ENCODE assay signal across 8 mouse cellular contexts in the genomic region with DNA sequence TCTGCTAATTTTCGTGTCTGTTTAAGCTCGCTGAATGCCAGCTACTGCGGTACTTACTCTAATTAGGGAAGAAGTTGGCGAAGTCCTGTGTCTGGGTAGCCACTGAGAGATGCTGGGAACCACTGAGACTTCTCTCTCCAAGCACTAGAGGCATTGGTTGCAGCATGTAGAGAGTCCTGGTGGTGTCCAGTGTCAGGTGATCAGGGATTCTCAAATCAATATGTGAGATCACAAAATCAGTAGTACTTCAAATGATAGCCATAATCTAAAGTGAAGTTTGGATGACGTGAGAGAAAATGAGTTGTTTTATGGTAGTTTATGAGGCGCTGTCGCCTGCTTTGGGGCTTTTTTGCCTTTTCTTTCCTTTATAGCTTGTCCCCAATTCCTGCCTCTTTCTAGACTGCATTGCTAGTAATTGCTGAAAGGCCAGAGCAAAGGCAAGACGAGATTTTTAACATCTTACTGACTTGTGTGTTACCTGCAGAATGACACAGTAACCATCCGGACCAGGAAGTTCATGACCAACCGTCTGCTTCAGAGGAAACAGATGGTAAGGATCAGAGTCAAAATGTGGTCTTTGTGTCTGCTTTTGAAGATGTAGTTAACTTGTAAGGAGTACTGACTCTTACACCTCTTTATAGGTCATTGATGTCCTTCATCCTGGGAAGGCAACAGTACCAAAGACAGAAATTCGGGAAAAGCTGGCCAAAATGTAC. TPM values are rescaled to one million over a fixed set of nuclear protein-coding genes. Genes with fewer than 3 reads are reported as not detected.
DNase-seq lines count a peak whose midpoint lies in the region; ATAC-seq lines count a peak whose summit lies in the region.
"Had no signal": no experiment of that assay in that cellular context is flagged by ENCODE, and none has a peak within 500 bp of the region (broad histone marks: within the 10 kb centered on the region; RNA-seq: fewer than 3 reads in every experiment).

No protein-coding gene starts in this region.

- H3K4me2 ChIP-seq in neural tube, embryonic 11.5 days (ENCODE audit: low read depth): peak overlapping the region; percentile 72
- H3K4me2 ChIP-seq in embryonic facial prominence, embryonic 14.5 days (ENCODE audit: low read depth, low read length): peak overlapping the region; percentile 74
- peak overlapping the region; percentile 89 for H3K4me2 ChIP-seq in limb, embryonic 11.5 days (ENCODE audit: low read depth, severe bottlenecking)
- H3K4me2 ChIP-seq in stomach, embryonic 15.5 days: peak overlapping the region; percentile 73

- WGBS in neural tube, embryonic 11.5 days: 4% methylated on average over 11 of the region's 11 CpGs
- WGBS in embryonic facial prominence, embryonic 14.5 days: 5% methylated on average over 11 of the region's 11 CpGs
- WGBS in limb, embryonic 11.5 days: 4% methylated on average over 11 of the region's 11 CpGs
- 2% methylated on average over 11 of the region's 11 CpGs for WGBS in stomach, embryonic 15.5 days

- H3K27ac ChIP-seq in neural tube, embryonic 11.5 days (ENCODE audit: low read depth, low read length): peak overlapping the region; percentile 90; the same call in 1 of the 2 replicates
- peak overlapping the region; percentile 88 for H3K27ac ChIP-seq in embryonic facial prominence, embryonic 14.5 days (replicated peaks; ENCODE audit: low read depth, low read length)
- peak overlapping the region; percentile 86 for H3K27ac ChIP-seq in limb, embryonic 11.5 days (replicated peaks; ENCODE audit: low read depth, low read length)
- peak overlapping the region; percentile 85 for H3K27ac ChIP-seq in stomach, embryonic 15.5 days

- H3K4me3 ChIP-seq in neural tube, embryonic 11.5 days (ENCODE audit: low read depth, low read length): peak overlapping the region; percentile 98
- peak overlapping the region; percentile 96 for H3K4me3 ChIP-seq in embryonic facial prominence, embryonic 14.5 days (ENCODE audit: low read depth, low read length)
- peak overlapping the region; percentile 98 for H3K4me3 ChIP-seq in limb, embryonic 11.5 days (ENCODE audit: low read depth, low read length)
- peak overlapping the region; percentile 90 for H3K4me3 ChIP-seq in stomach, embryonic 15.5 days (replicated peaks)

- no peak for DNase-seq in neural tube, embryonic 11.5 days (ENCODE audit: low spot score)
- DNase-seq in neural tube, embryonic 10.5 days (ENCODE audit: extremely low spot score, low spot score): no peak
- DNase-seq in embryonic facial prominence, embryonic 14.5 days (ENCODE audit: low spot score): peak; percentile 53
- no peak for DNase-seq in limb, embryonic 11.5 days (ENCODE audit: low spot score)
- DNase-seq in cerebellum, adult 8-10 months: no peak
- DNase-seq: layer of hippocampus, adult 9-11 months had no signal

- H3K9me3 ChIP-seq in neural tube, embryonic 11.5 days (ENCODE audit: control insufficient read depth, low read length): no peaks in the 10 kb centered on the region
- H3K9me3 ChIP-seq in embryonic facial prominence, embryonic 14.5 days (ENCODE audit: control insufficient read depth, low read length): no peaks in the 10 kb centered on the region
- no peaks in the 10 kb centered on the region for H3K9me3 ChIP-seq in limb, embryonic 11.5 days (ENCODE audit: control insufficient read depth, low read length)
- H3K9me3 ChIP-seq in stomach, embryonic 15.5 days: no peaks in the 10 kb centered on the region

- no peak for ATAC-seq in neural tube, embryonic 11.5 days (ENCODE audit: insufficient read depth, low FRiP score, low TSS enrichment)
- no peak for ATAC-seq in embryonic facial prominence, embryonic 14.5 days (ENCODE audit: low read depth)
- ATAC-seq in limb, embryonic 11.5 days (ENCODE audit: insufficient number of reproducible peaks, low FRiP score, low TSS enrichment, low read depth): no peak
- no peak for ATAC-seq in stomach, embryonic 15.5 days (ENCODE audit: insufficient read depth, low FRiP score, low read depth)
- ATAC-seq in cerebellum, adult (ENCODE audit: insufficient number of reproducible peaks, low FRiP score, low TSS enrichment): no peak

- H3K36me3 ChIP-seq in neural tube, embryonic 11.5 days (ENCODE audit: control insufficient read depth, insufficient read depth, low read length): peaks cover 18% of the 10 kb centered on the region
- peaks cover 46% of the 10 kb centered on the region for H3K36me3 ChIP-seq in embryonic facial prominence, embryonic 14.5 days (ENCODE audit: control insufficient read depth, insufficient read depth, low read length)
- peaks cover 16% of the 10 kb centered on the region; the same call in 1 of the 2 replicates for H3K36me3 ChIP-seq in limb, embryonic 11.5 days (ENCODE audit: control insufficient read depth, insufficient read depth, low read length)
- peaks cover 30% of the 10 kb centered on the region for H3K36me3 ChIP-seq in stomach, embryonic 15.5 days

- no peaks in the 10 kb centered on the region for H3K27me3 ChIP-seq in neural tube, embryonic 11.5 days (ENCODE audit: control insufficient read depth, insufficient read depth, low read length)
- no peaks in the 10 kb centered on the region for H3K27me3 ChIP-seq in embryonic facial prominence, embryonic 14.5 days (replicated peaks; ENCODE audit: control insufficient read depth, insufficient read depth, low read length)
- H3K27me3 ChIP-seq in limb, embryonic 11.5 days (ENCODE audit: control insufficient read depth, insufficient read depth, low read length): no peaks in the 10 kb centered on the region
- H3K27me3 ChIP-seq in stomach, embryonic 15.5 days (replicated peaks): no peaks in the 10 kb centered on the region

- peak overlapping the region; percentile 99 for H3K9ac ChIP-seq in neural tube, embryonic 11.5 days (ENCODE audit: low read length)
- H3K9ac ChIP-seq in embryonic facial prominence, embryonic 14.5 days (ENCODE audit: low read depth, low read length): peak overlapping the region; percentile 97
- H3K9ac ChIP-seq in limb, embryonic 11.5 days (ENCODE audit: low read length): peak overlapping the region; percentile 99
- peak overlapping the region; percentile 81 for H3K9ac ChIP-seq in stomach, embryonic 15.5 days

- H3K4me1 ChIP-seq in neural tube, embryonic 11.5 days (ENCODE audit: control insufficient read depth, insufficient read depth, low read length): peaks cover 10% of the 10 kb centered on the region
- peaks cover 25% of the 10 kb centered on the region for H3K4me1 ChIP-seq in embryonic facial prominence, embryonic 14.5 days (ENCODE audit: control insufficient read depth, insufficient read depth, low read length)
- H3K4me1 ChIP-seq in limb, embryonic 11.5 days (ENCODE audit: control insufficient read depth, insufficient read depth, low read length): 0 out of 2 replicates have a peak, but pooled peaks cover 5% of the 10 kb centered on the region
- H3K4me1 ChIP-seq in stomach, embryonic 15.5 days: peaks cover 20% of the 10 kb centered on the region

RNA-seq across cellular contexts. Expression of gene Rps24, which starts 4.5 kb away (rescaled TPM):
- polyA plus RNA-seq in neural tube, embryonic 11.5 days (2014; fragmentation: Nextera tagmentation; extraction: Ambion mirVana): 983 and 1,021 TPM in 2 replicates
- polyA plus RNA-seq in embryonic facial prominence, embryonic 14.5 days (2014; fragmentation: Nextera tagmentation; extraction: Ambion mirVana): 1,276 and 1,392 TPM in 2 replicates
- 1,286 and 1,293 TPM in 2 replicates for polyA plus RNA-seq in limb, embryonic 11.5 days (2014; fragmentation: Nextera tagmentation; extraction: Ambion mirVana)
- 881 and 1,042 TPM in 2 replicates for polyA plus RNA-seq in stomach, embryonic 15.5 days (2015; fragmentation: Nextera tagmentation; extraction: Ambion mirVana)

RNA-seq across cellular contexts. Expression of gene Polr3a, which starts 4.6 kb away (rescaled TPM):
- 20.6 and 21.5 TPM in 2 replicates for polyA plus RNA-seq in neural tube, embryonic 11.5 days (2014; fragmentation: Nextera tagmentation; extraction: Ambion mirVana)
- 14.6 and 14.9 TPM in 2 replicates for polyA plus RNA-seq in embryonic facial prominence, embryonic 14.5 days (2014; fragmentation: Nextera tagmentation; extraction: Ambion mirVana)
- 17.4 and 19.7 TPM in 2 replicates for polyA plus RNA-seq in limb, embryonic 11.5 days (2014; fragmentation: Nextera tagmentation; extraction: Ambion mirVana)
- 15.3 and 19.3 TPM in 2 replicates for polyA plus RNA-seq in stomach, embryonic 15.5 days (2015; fragmentation: Nextera tagmentation; extraction: Ambion mirVana)
